ENCODE assay signal across 8 mouse cellular contexts in the genomic region with DNA sequence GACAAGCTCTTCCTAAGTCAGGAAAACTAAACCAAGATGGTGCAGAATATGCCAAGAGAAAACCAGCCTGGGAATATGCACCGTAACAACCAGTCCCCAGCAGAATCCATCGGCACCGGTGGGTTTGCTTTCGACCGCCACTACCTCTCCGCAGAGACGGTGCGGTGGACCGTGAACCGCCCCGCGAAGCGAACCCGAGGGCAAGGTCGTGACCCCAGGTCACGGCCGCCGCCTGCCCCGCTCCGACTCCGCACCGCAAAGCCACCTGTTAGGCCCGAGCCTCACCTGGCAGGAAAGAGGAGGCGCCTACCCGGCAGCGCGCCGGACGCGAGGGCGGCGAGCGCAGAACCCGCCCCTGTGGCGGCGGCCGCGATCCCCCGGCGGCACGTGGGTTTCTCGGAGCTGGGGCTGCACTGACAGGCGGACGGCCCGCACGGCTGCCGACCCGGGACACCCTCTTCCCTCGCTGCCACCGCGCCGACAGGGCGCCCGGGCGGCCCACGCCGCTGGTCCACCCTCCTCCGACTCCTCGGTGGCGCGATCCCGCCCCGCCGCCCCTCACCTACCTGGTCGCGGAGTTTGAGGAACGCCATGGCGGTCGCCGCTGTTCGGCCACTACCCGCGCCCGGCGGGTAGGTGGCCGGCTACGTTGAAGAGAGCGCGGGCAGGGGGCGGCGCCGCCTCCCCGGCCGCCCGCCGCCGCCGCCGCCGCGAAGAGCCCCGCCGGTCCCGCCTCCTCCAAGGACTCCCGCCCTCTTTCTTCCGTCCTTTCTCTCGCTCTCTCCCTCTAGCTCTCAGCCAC. TPM values are rescaled to one million over a fixed set of nuclear protein-coding genes. Genes with fewer than 3 reads are reported as not detected.
DNase-seq lines count a peak whose midpoint lies in the region; ATAC-seq and TF ChIP-seq lines count a peak whose summit lies in the region.

No protein-coding gene starts in this region.

- peak overlapping the region; percentile 89 for H3K4me2 ChIP-seq in embryonic facial prominence, embryonic 14.5 days (ENCODE audit: low read depth, low read length)
- peak overlapping the region; percentile 89 for H3K4me2 ChIP-seq in heart, embryonic 12.5 days
- H3K4me2 ChIP-seq in kidney, postnatal 0 days (ENCODE audit: low read length): peak overlapping the region; percentile 93
- peak overlapping the region; percentile 95 for H3K4me2 ChIP-seq in liver, embryonic 12.5 days

- H3K9me3 ChIP-seq in embryonic facial prominence, embryonic 14.5 days (ENCODE audit: control insufficient read depth, low read length): no peaks in the 10 kb centered on the region
- no peaks in the 10 kb centered on the region for H3K9me3 ChIP-seq in heart, embryonic 12.5 days (replicated peaks)
- no peaks in the 10 kb centered on the region for H3K9me3 ChIP-seq in kidney, postnatal 0 days (replicated peaks; ENCODE audit: low read length)
- no peaks in the 10 kb centered on the region for H3K9me3 ChIP-seq in liver, embryonic 12.5 days (replicated peaks)

- peak; percentile 65 for DNase-seq in 3134 (ENCODE audit: extremely low read depth, insufficient read length, low spot score)
- peak; percentile 70 to 76 for DNase-seq in adrenal gland, postnatal 36 days
- peak; percentile 52 for DNase-seq in embryonic facial prominence, embryonic 14.5 days (ENCODE audit: low spot score)
- peak; percentile 46 for DNase-seq in kidney, postnatal 0 days (ENCODE audit: low spot score)
- peak; percentile 73 for DNase-seq in naive thymus-derived CD4-positive, alpha-beta T cell, adult 2 months (ENCODE audit: low read depth)
- peak; percentile 77 for DNase-seq in splenic B cell, adult 2 months (ENCODE audit: low read depth, low spot score)

- WGBS in embryonic facial prominence, embryonic 14.5 days: under 1% methylated on average over 35 of the region's 97 CpGs
- under 1% methylated on average over 90 of the region's 97 CpGs for WGBS in heart, embryonic 12.5 days
- WGBS in kidney, postnatal 0 days: under 1% methylated on average over 56 of the region's 97 CpGs
- WGBS in liver, embryonic 12.5 days (ENCODE audit: insufficient replicate concordance): under 1% methylated on average over 88 of the region's 97 CpGs

- no peak for TF ChIP-seq CTCF in kidney, postnatal 0 days (IDR thresholded peaks at IDR 0.05; ENCODE audit: low read depth)

- peak overlapping the region; percentile 86 for H3K4me3 ChIP-seq in embryonic facial prominence, embryonic 14.5 days (ENCODE audit: low read depth, low read length)
- peak overlapping the region; percentile 98 for H3K4me3 ChIP-seq in heart, embryonic 12.5 days
- H3K4me3 ChIP-seq in kidney, postnatal 0 days (replicated peaks; ENCODE audit: low read depth, low read length): peak overlapping the region; percentile 92
- H3K4me3 ChIP-seq in liver, embryonic 12.5 days: peak overlapping the region; percentile 97

- no peaks in the 10 kb centered on the region for H3K27me3 ChIP-seq in embryonic facial prominence, embryonic 14.5 days (replicated peaks; ENCODE audit: control insufficient read depth, insufficient read depth, low read length)
- no peaks in the 10 kb centered on the region for H3K27me3 ChIP-seq in heart, embryonic 12.5 days (replicated peaks)
- no peaks in the 10 kb centered on the region for H3K27me3 ChIP-seq in kidney, postnatal 0 days (ENCODE audit: insufficient read depth, low read length)
- no peaks in the 10 kb centered on the region for H3K27me3 ChIP-seq in liver, embryonic 12.5 days (replicated peaks)
- H3K27me3 ChIP-seq in splenic B cell, adult 2 months (ENCODE audit: control insufficient read depth, insufficient read depth, low read length, poor library complexity, severe bottlenecking): no peaks in the 10 kb centered on the region; the same call in 1 of the 2 replicates

- H3K9ac ChIP-seq in embryonic facial prominence, embryonic 14.5 days (ENCODE audit: low read depth, low read length): peak overlapping the region; percentile 83
- H3K9ac ChIP-seq in heart, embryonic 12.5 days: peak overlapping the region; percentile 91
- peak overlapping the region; percentile 88 for H3K9ac ChIP-seq in kidney, postnatal 0 days (ENCODE audit: low read depth, low read length)
- H3K9ac ChIP-seq in liver, embryonic 12.5 days: peak overlapping the region; percentile 89

- peak; percentile 35; the same call in 1 of the 2 replicates for ATAC-seq in embryonic facial prominence, embryonic 14.5 days (ENCODE audit: low read depth)
- peak; percentile 74 for ATAC-seq in heart, embryonic 12.5 days (ENCODE audit: insufficient number of reproducible peaks, low FRiP score)
- peak; percentile 47 for ATAC-seq in kidney, postnatal 0 days (replicated peaks; ENCODE audit: low FRiP score, low read depth)
- peak; percentile 77 for ATAC-seq in liver, embryonic 12.5 days

- peak overlapping the region; percentile 88 for H3K27ac ChIP-seq in embryonic facial prominence, embryonic 14.5 days (replicated peaks; ENCODE audit: low read depth, low read length)
- peak overlapping the region; percentile 93 for H3K27ac ChIP-seq in heart, embryonic 12.5 days (ENCODE audit: poor library complexity, severe bottlenecking)
- peak overlapping the region; percentile 93 for H3K27ac ChIP-seq in kidney, postnatal 0 days
- peak overlapping the region; percentile 90 for H3K27ac ChIP-seq in liver, embryonic 12.5 days

- H3K4me1 ChIP-seq in embryonic facial prominence, embryonic 14.5 days (ENCODE audit: control insufficient read depth, insufficient read depth, low read length): 0 out of 2 replicates have a peak, but pooled peaks cover 3% of the 10 kb centered on the region
- H3K4me1 ChIP-seq in heart, embryonic 12.5 days (replicated peaks): peaks cover 3% of the 10 kb centered on the region; the same call in 1 of the 2 replicates
- H3K4me1 ChIP-seq in kidney, postnatal 0 days (replicated peaks; ENCODE audit: insufficient read depth, low read length): no peaks in the 10 kb centered on the region
- peaks cover 34% of the 10 kb centered on the region for H3K4me1 ChIP-seq in liver, embryonic 12.5 days

- no peaks in the 10 kb centered on the region for H3K36me3 ChIP-seq in embryonic facial prominence, embryonic 14.5 days (ENCODE audit: control insufficient read depth, insufficient read depth, low read length)
- no peaks in the 10 kb centered on the region for H3K36me3 ChIP-seq in heart, embryonic 12.5 days
- H3K36me3 ChIP-seq in kidney, postnatal 0 days (ENCODE audit: insufficient read depth, low read length): no peaks in the 10 kb centered on the region
- no peaks in the 10 kb centered on the region for H3K36me3 ChIP-seq in liver, embryonic 12.5 days
- no peaks in the 10 kb centered on the region for H3K36me3 ChIP-seq in splenic B cell, adult 2 months (ENCODE audit: control insufficient read depth, insufficient read depth, low read length, poor library complexity, severe bottlenecking)

RNA-seq across cellular contexts. Expression of gene Ankrd28, which starts 0.5 kb away (rescaled TPM):
- total RNA-seq in adrenal gland, postnatal 36 days (2021): 10 to 100 TPM; 17.0 to 27.0 TPM
- 11.9 and 13.2 TPM in 2 replicates for polyA plus RNA-seq in embryonic facial prominence, embryonic 14.5 days (2014; fragmentation: Nextera tagmentation; extraction: Ambion mirVana)
- polyA plus RNA-seq in heart, embryonic 12.5 days (2016; fragmentation: Nextera tagmentation; extraction: Ambion mirVana): 8.8 and 11.7 TPM in 2 replicates
- 6.5 and 6.8 TPM in 2 replicates for polyA plus RNA-seq in kidney, postnatal 0 days (2015; fragmentation: Nextera tagmentation; extraction: Ambion mirVana)
- polyA plus RNA-seq in liver, embryonic 12.5 days (2016; fragmentation: Nextera tagmentation; extraction: Ambion mirVana): 6.2 and 6.6 TPM in 2 replicates

Comparison
In these comparisons a context has a peak if more than half of its experiments do, and no peak if none do; other contexts are left out.
1. Peak in every context shown above with its lines: DNase-seq, ATAC-seq, H3K4me3 ChIP-seq and H3K27ac ChIP-seq.